Mouse (Mus musculus) spleen, adult 12 weeks (tissue): ENCODE data around the gene Igfbp2.

Experiments used
- DNase-seq: peaks from one replicate; pipeline ENCODE4 v3.0.0; 2022; ENCODE audit warnings: low spot score

The Igfbp2 gene

GRCm38 (mm10) chr1:72872521-72872920 is 48.2 kb downstream of the Igfbp2 start:
- DNase-seq, result no peak

GRCm38 (mm10) chr1:72873078-72873477 is 48.8 kb downstream of the Igfbp2 start:
- no peak for DNase-seq

- DNase-seq, result no peak
Observed at GRCm38 (mm10) chr1:72873511-72874286, 49.4 kb downstream of the Igfbp2 start.

GRCm38 (mm10) chr1:72874287-72875211 is 50.2 kb downstream of the Igfbp2 start, which contains the start of gene Igfbp5:
Igfbp5 (minus strand) TSS chr1:72874884.
- no peak for DNase-seq

- no peak for DNase-seq
Observed at GRCm38 (mm10) chr1:72875708-72876107, 51.4 kb downstream of the Igfbp2 start.

- DNase-seq, result no peak
Observed at GRCm38 (mm10) chr1:72876111-72876510, 51.8 kb downstream of the Igfbp2 start.

- DNase-seq, result no peak
Observed at GRCm38 (mm10) chr1:72877892-72878291, 53.6 kb downstream of the Igfbp2 start.

- no peak for DNase-seq
Observed at GRCm38 (mm10) chr1:72878473-72879318, 54.4 kb downstream of the Igfbp2 start.

GRCm38 (mm10) chr1:72879319-72879634 is 55.0 kb downstream of the Igfbp2 start:
- DNase-seq, result no peak

- no peak for DNase-seq
Observed at GRCm38 (mm10) chr1:72885111-72885818, 61.0 kb downstream of the Igfbp2 start.

- DNase-seq, result no peak
Observed at GRCm38 (mm10) chr1:72885819-72886169, 61.5 kb downstream of the Igfbp2 start.

GRCm38 (mm10) chr1:72887910-72888309 is 63.6 kb downstream of the Igfbp2 start:
- no peak for DNase-seq

- DNase-seq, result no peak
Observed at GRCm38 (mm10) chr1:72895821-72896220, 71.5 kb downstream of the Igfbp2 start.
